Mouse (Mus musculus) hindbrain, embryonic 14.5 days (tissue): ENCODE results near the gene Rbm6. TPM values are rescaled to one million over a fixed set of nuclear protein-coding genes. Genes with fewer than 3 reads are reported as not detected.
A peak's percentile ranks its signal among the peaks of the same experiment; 100 is the strongest.

ENCODE experiments used
- ATAC-seq: fragments of 200-750 bp; cut with Nextera tagmentation; 2 replicates; pipeline ENCODE4 v1.8.0; 2017; ENCODE audit warnings: moderate number of reproducible peaks, mild to moderate bottlenecking, moderate TSS enrichment, moderate library complexity; ENCODE audit not compliant: low FRiP score
- DNase-seq: peaks from one replicate; pipeline ENCODE4 v3.0.0-alpha.2; 2015; ENCODE audit warnings: low spot score
- H3K27ac ChIP-seq: fragments of 300-500 bp; sonication (generic); 2 replicates; pipeline ENCODE4 v1.5.1; 2014; ENCODE audit warnings: mild to moderate bottlenecking, moderate library complexity
- H3K27me3 ChIP-seq: fragments of 300-500 bp; sonication (generic); 2 replicates; pipeline ENCODE4 v1.6.1; 2014; ENCODE audit warnings: mild to moderate bottlenecking, low read length, mixed read lengths; ENCODE audit not compliant: control insufficient read depth, insufficient read depth
- H3K36me3 ChIP-seq: fragments of 300-500 bp; sonication (generic); replicated peaks from 2 replicates; pipeline ENCODE4 v1.6.1; 2014; ENCODE audit not compliant: control insufficient read depth, insufficient read depth
- H3K4me1 ChIP-seq: fragments of 300-500 bp; sonication (generic); replicated peaks from 2 replicates; pipeline ENCODE4 v1.6.1; 2014; ENCODE audit warnings: antibody characterized with exemption, low read length, mixed read lengths; ENCODE audit not compliant: control insufficient read depth, insufficient read depth
- H3K4me2 ChIP-seq: fragments of 300-500 bp; sonication (generic); replicated peaks from 2 replicates; pipeline ENCODE4 v1.6.1; 2014; ENCODE audit warnings: mild to moderate bottlenecking, moderate library complexity
- H3K4me3 ChIP-seq: fragments of 300-500 bp; sonication (generic); replicated peaks from 2 replicates; pipeline ENCODE4 v1.5.1; 2014; ENCODE audit warnings: mild to moderate bottlenecking, low read length
- H3K9ac ChIP-seq: fragments of 300-500 bp; sonication (generic); 2 replicates; pipeline ENCODE4 v1.6.1; 2014
- H3K9me3 ChIP-seq: fragments of 300-500 bp; sonication (generic); 2 replicates; pipeline ENCODE4 v1.6.1; 2016; ENCODE audit warnings: low read length; ENCODE audit not compliant: control insufficient read depth
- WGBS: fragments of 180-500 bp; shearing (Covaris S2); extraction: QIAGEN DNeasy Blood & Tissue Kit; methylation state at CpG from one replicate; pipeline ENCODE4 v1.1.7; 2014; 5-methylcytosine and 5-hydroxymethylcytosine counted together
- polyA plus RNA-seq: library from polyadenylated mRNA; unstranded; fragments of >200 nt; fragmentation: Nextera tagmentation; extraction: Ambion mirVana; gene quantifications from 2 replicates; pipeline ENCODE4 v1.2.1, GENCODE M21; 2014

Gene Rbm6
- polyA plus RNA-seq, 1 experiment from 2014 or later, result 80.4 TPM

DNA sequence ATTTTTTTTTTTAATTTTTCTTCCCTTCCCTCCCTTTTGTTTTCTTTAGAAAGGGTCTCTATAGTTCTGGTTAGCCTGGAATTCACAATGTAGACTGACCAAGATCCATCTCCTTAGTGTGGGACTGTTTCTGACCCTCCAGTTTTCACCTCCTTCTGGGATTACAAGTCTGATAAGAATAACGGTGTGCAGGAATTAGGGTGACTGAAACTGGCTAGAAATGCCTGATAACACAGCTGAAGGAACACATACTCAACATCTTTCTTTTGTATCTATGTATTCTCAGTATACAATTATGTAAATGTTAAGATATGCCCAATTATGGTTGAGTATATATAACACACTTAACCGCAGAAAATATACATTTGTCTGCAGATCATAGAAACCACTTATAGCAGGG lies 101.3 kb downstream of the Rbm6 start:
- Histone ChIP-seq H3K27ac (peak overlapping the region; percentile 88), H3K9me3 (no peaks in the 10 kb centered on the region), H3K4me1 (peaks cover 22% of the 10 kb centered on the region), H3K4me3 (no peak overlapping the region), H3K9ac (peak overlapping the region; percentile 100; the same call in 1 of the 2 replicates), H3K36me3 (peaks cover 69% of the 10 kb centered on the region), H3K4me2 (peak overlapping the region; percentile 50; the same call in 1 of the 2 replicates), H3K27me3 (no peaks in the 10 kb centered on the region)
- 79% methylated on average over 2 of the region's 2 CpGs for WGBS
- ATAC-seq (no peak), DNase-seq (no peak)

DNA sequence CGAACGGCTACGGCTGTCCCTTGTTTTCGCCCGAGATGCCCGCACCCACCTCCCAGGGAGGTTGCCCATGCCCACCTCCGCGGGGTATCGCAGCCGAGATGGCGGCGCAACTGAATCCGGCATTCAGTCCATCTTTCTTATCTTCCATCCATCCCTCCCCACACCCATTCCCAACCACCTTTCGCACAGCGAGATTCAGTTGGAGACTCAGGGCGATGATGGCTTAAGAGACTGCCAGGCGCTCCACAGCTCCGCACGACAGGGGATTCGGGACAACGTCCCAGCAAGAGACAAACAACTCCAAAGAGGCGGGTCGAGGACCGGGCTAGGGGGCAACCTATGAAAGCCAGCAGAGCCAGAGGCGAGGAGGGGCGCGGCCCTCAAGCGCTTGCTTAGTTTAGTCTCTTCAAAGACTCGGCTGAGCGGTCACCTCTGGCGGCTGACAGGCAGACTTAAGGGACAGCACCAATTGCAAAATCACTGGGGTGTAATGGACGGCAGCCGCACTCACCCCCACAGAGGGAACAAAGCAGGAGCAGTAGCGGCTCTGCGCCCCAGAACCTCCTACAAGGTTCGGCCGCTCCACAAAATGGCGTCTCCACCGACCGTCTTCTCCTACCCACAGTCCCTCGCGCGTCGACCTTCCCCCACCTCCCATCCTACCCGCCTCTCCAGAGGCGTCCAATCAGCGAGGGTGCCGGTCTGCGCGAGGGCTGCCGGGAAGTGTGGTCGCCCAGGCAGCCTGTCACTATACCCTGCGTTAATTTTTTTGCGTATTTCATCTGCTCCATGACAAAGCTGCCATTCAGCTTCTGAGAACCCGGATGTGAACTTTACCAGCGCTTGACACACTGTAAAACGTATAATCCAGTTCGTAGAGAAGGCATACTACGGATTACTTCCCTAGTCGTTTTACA lies 102.4 kb downstream of the Rbm6 start, which contains the start of gene Rbm5:
Rbm5 (minus strand) TSS at position 623 of the 917 bp plus-strand sequence.
- peaks cover 22% of the 10 kb centered on the region for H3K4me1 ChIP-seq
- H3K27me3 ChIP-seq, result no peaks in the 10 kb centered on the region
- DNase-seq (peak; percentile 93), ATAC-seq (peak; percentile 100)
- no peaks in the 10 kb centered on the region for H3K9me3 ChIP-seq
- peaks cover 69% of the 10 kb centered on the region for H3K36me3 ChIP-seq
- H3K27ac ChIP-seq, result peak within 1 kb of the TSS; percentile 88
- H3K4me3 ChIP-seq, result peak within 1 kb of the TSS; percentile 94
- WGBS, result under 1% methylated on average over 60 of the region's 60 CpGs
- peak within 1 kb of the TSS; percentile 89 for H3K4me2 ChIP-seq
- H3K9ac ChIP-seq, result peak within 1 kb of the TSS; percentile 100

DNA sequence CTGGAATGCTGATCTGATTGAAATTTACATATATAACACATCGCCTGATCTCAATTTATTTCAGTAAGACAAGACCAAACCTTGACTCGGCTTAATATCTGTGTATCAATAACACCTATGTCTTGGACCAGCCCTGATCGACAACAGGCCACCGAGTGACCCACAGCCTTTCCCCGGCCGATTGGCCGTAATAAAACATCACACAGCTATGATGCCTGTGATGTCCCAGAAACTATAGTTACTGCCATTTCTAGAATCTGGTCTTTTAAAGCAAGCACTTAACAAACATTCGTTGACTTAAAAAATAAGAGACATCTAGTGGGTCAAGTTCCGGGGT lies 103.0 kb downstream of the Rbm6 start:
- peaks cover 22% of the 10 kb centered on the region for H3K4me1 ChIP-seq
- H3K4me3 ChIP-seq, result peak overlapping the region; percentile 94
- H3K9me3 ChIP-seq, result no peaks in the 10 kb centered on the region
- no peak for ATAC-seq
- no peaks in the 10 kb centered on the region for H3K27me3 ChIP-seq
- peak overlapping the region; percentile 89 for H3K4me2 ChIP-seq
- 2% methylated on average over 9 of the region's 9 CpGs for WGBS
- peak overlapping the region; percentile 100 for H3K9ac ChIP-seq
- DNase-seq, result no peak
- H3K36me3 ChIP-seq, result peaks cover 69% of the 10 kb centered on the region
- peak overlapping the region; percentile 88 for H3K27ac ChIP-seq

DNA sequence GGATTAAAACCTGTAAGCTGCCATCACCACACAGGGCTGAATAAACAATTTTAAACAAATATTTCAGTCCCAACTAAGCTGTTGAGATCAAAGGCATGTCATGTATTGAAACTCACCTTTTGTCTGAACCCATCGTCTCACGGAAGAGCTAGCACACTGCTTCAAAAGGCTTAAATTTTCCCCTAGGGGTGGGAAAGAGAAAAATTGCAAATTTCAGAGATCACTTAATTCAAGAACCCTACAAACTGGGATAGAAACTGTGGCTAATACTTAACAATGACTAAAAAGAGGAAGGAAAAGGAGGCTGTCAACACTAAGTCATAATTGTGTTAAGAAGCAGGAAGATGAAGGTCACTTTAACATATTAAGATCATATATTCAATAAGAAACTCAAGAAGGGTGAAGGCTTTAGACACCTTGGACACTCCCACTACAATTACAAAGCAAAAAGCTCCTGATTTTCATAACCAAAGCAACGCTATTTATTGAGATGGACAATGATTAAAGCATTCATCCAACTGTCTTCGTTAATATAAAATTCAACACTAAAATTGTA lies 103.5 kb downstream of the Rbm6 start:
- Histone ChIP-seq H3K4me2 (peak overlapping the region; percentile 89), H3K4me1 (peaks cover 22% of the 10 kb centered on the region), H3K36me3 (peaks cover 69% of the 10 kb centered on the region), H3K4me3 (peak overlapping the region; percentile 94), H3K9ac (peak overlapping the region; percentile 100), H3K27ac (no peak overlapping the region; the same call in 1 of the 2 replicates), H3K27me3 (no peaks in the 10 kb centered on the region), H3K9me3 (no peaks in the 10 kb centered on the region)
- DNase-seq (no peak), ATAC-seq (no peak)
- WGBS, result 15% methylated on average over 4 of the region's 4 CpGs

DNA sequence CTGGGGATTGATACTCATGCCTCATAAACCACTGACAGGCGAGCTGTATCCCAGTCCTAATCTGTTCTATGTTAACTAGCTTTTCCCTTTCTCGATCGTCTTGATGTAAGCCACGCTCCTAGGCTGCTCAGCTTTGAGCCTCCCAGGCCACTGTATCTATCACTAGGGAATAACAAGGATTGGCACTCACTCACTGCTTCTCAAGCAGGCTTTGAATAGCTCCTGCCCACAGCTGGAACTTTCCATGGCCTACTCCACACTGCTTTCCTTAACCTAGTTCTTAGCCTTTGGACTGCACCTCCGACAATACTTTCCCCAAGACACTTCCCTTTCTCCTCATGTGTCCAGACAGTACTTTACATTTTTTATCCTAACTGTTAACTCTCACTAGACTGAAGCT lies 104.2 kb downstream of the Rbm6 start:
- Histone ChIP-seq H3K9ac (peak overlapping the region; percentile 100; the same call in 1 of the 2 replicates), H3K4me1 (peaks cover 22% of the 10 kb centered on the region), H3K4me2 (peak overlapping the region; percentile 89), H3K27me3 (no peaks in the 10 kb centered on the region), H3K9me3 (no peaks in the 10 kb centered on the region), H3K27ac (no peak overlapping the region), H3K4me3 (peak overlapping the region; percentile 94), H3K36me3 (peaks cover 69% of the 10 kb centered on the region)
- no peak for DNase-seq
- ATAC-seq, result no peak
- WGBS, result 74% methylated on average over 5 of the region's 5 CpGs

DNA sequence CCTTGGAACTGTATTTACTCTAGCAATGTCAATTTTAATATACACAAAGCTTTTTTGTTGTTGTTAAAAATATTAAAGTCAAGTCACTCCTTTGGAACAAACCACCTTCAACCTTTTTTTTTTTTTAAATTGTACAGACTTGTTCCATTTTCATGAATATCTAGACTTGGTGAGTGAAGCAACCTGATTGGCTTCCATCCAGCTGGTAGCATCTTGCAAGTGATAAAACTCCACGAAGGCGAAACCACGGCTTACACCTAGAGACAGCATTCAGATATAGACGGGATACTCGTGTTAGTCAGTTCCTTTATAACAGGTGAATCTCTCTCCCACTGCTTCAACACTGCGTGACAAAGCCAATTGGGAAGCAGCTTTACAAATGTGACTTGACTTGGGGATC lies 113.4 kb downstream of the Rbm6 start:
- H3K9me3 ChIP-seq, result no peaks in the 10 kb centered on the region
- WGBS, result 97% methylated on average over 6 of the region's 6 CpGs
- H3K4me2 ChIP-seq, result no peak overlapping the region
- DNase-seq, result no peak
- no peak overlapping the region for H3K9ac ChIP-seq
- peaks cover 98% of the 10 kb centered on the region for H3K36me3 ChIP-seq
- no peak overlapping the region for H3K27ac ChIP-seq
- no peak for ATAC-seq
- no peaks in the 10 kb centered on the region for H3K27me3 ChIP-seq
- H3K4me1 ChIP-seq, result no peaks in the 10 kb centered on the region
- no peak overlapping the region for H3K4me3 ChIP-seq

DNA sequence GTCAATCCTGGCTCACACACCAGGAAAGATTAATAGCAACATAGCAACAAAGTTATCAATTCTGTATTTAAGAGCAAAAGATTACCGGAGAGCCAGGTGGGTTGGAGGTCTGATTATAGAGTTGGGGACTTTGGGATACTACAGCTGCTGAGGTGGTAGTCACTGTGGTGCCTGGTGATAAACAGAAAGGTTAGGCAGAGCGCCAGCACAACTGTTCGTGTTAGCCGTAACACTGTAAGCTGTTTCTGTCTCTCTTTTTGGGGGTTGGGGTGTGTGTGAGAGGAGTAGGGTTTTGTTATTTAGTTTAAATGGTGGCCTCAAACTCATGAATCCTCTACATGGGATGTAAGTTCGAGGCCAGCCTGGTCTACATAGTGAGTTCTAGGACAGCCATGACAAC lies 122.7 kb downstream of the Rbm6 start:
- Histone ChIP-seq H3K9ac (no peak overlapping the region), H3K4me3 (no peak overlapping the region), H3K4me2 (no peak overlapping the region), H3K36me3 (peaks cover 97% of the 10 kb centered on the region), H3K9me3 (0 out of 2 replicates have a peak, but pooled peaks cover 3% of the 10 kb centered on the region), H3K27ac (no peak overlapping the region), H3K27me3 (no peaks in the 10 kb centered on the region), H3K4me1 (no peaks in the 10 kb centered on the region)
- 96% methylated on average over 5 of the region's 5 CpGs for WGBS
- ATAC-seq (no peak), DNase-seq (no peak)

DNA sequence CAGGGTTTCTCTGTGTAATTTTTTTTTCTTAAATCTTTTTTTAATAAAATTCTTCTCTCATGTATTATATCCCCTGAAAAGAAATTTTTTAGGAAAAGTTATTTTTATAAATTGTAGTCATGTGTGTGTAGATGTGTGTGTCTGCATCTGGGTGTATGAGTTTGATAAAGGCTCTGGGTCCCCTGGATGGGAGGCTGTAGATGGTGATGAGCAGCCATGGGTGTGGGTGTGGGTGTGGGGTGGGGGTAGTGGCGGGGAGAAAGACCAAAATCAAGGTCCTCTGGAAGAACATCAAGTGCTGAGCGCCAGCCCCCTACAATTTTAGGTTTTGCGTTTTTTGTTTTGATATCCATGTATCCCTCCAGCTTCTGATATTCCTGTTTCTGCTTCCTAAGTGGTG lies 125.0 kb downstream of the Rbm6 start:
- Histone ChIP-seq H3K27me3 (no peaks in the 10 kb centered on the region), H3K4me2 (no peak overlapping the region), H3K9ac (no peak overlapping the region), H3K36me3 (peaks cover 98% of the 10 kb centered on the region), H3K4me3 (no peak overlapping the region), H3K9me3 (0 out of 2 replicates have a peak, but pooled peaks cover 3% of the 10 kb centered on the region), H3K4me1 (no peaks in the 10 kb centered on the region), H3K27ac (no peak overlapping the region)
- WGBS, result 99% methylated on average over 3 of the region's 3 CpGs
- DNase-seq (no peak), ATAC-seq (no peak)

DNA sequence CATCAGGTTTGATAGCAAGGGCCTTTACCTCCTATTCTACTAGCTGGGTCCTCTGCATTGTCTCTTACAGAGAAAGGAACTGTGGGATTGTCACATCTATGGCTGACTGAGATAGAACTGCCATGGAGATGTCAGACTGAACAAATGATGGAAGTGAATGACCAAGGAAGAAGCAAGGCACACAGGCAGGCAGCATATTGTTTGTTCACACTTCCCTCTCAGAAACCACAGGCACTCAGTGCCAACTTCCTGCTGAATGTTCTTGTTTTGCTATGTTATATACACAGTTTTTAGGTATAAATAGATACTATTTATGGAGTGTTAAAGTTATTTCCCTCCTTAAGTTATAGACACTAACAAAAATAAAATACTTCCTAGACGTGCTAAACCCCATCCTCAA lies 125.7 kb downstream of the Rbm6 start:
- Histone ChIP-seq H3K27ac (no peak overlapping the region), H3K4me1 (no peaks in the 10 kb centered on the region), H3K9ac (no peak overlapping the region), H3K4me3 (no peak overlapping the region), H3K27me3 (no peaks in the 10 kb centered on the region), H3K9me3 (0 out of 2 replicates have a peak, but pooled peaks cover 3% of the 10 kb centered on the region), H3K36me3 (peaks cover 98% of the 10 kb centered on the region), H3K4me2 (no peak overlapping the region)
- ATAC-seq (no peak), DNase-seq (no peak)
- 97% methylated on average over 1 of the region's 1 CpGs for WGBS
